Mouse (Mus musculus): ENCODE data around the gene Gng12. TPM values are rescaled to one million over a fixed set of nuclear protein-coding genes. Genes with fewer than 3 reads are reported as not detected.

The Gng12 gene
- total and polyA plus RNA-seq, 2 experiments from 2014 or later: 43.3 to 60.1 TPM

DNA sequence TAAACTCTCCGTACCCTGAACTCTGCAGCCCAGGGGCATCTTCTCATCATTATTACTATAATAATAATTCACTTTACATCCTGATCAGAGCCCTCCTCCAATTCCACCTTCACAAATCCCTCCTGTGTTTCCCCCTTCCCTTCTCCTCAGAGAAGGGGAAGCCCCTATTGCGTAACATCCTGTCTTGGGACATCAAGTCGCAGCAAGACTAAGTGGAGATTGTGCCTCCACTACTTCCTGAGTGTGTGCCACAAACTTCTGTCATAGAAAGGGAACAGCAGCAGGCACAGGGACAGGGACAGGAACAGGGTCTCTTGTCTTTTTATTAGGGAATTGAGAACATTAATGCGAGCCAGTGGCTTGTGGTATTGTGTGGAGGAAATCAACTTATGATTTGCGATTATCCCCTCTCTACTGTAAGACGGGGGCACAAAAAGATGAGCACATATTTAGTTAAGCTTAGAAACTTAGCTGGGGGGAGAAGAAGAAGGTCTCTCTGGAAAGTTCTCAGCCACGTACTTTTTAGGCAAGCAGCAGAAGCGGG lies 173.1 kb downstream of the Gng12 start:
- no peak overlapping the region for H3K4me2 ChIP-seq (ENCODE audit: low read depth, low read length, poor library complexity, severe bottlenecking)
- no peak overlapping the region for H3K9ac ChIP-seq (replicated peaks; ENCODE audit: low read length, poor library complexity, severe bottlenecking)
- H3K4me1 ChIP-seq (ENCODE audit: insufficient read depth, low read length): no peaks in the 10 kb centered on the region
- no peaks in the 10 kb centered on the region for H3K36me3 ChIP-seq (ENCODE audit: insufficient read depth, low read length)
- no peak for TF ChIP-seq CTCF (IDR thresholded peaks at IDR 0.05)
- 87% methylated on average over 8 of the region's 8 CpGs for WGBS
- no peak overlapping the region for H3K27ac ChIP-seq (ENCODE audit: low read depth, low read length)
- H3K9me3 ChIP-seq (ENCODE audit: low read length): no peaks in the 10 kb centered on the region
- DNase-seq (ENCODE audit: low spot score): no peak
- no peak overlapping the region for H3K4me3 ChIP-seq (ENCODE audit: low read depth, low read length)
- no peak for ATAC-seq (ENCODE audit: low FRiP score)
- H3K27me3 ChIP-seq (ENCODE audit: insufficient read depth, low read length): no peaks in the 10 kb centered on the region

GRCm38 (mm10) chr6:67069800-67070315 lies 173.7 kb downstream of the Gng12 start:
- WGBS: 54% methylated on average over 9 of the region's 9 CpGs
- no peak overlapping the region for H3K4me3 ChIP-seq (ENCODE audit: low read depth, low read length)
- no peaks in the 10 kb centered on the region for H3K36me3 ChIP-seq (ENCODE audit: insufficient read depth, low read length)
- no peak overlapping the region for H3K4me2 ChIP-seq (ENCODE audit: low read depth, low read length, poor library complexity, severe bottlenecking)
- H3K27me3 ChIP-seq (ENCODE audit: insufficient read depth, low read length): no peaks in the 10 kb centered on the region
- no peak overlapping the region for H3K27ac ChIP-seq (ENCODE audit: low read depth, low read length)
- no peak for TF ChIP-seq CTCF (IDR thresholded peaks at IDR 0.05)
- H3K4me1 ChIP-seq (ENCODE audit: insufficient read depth, low read length): no peaks in the 10 kb centered on the region
- no peaks in the 10 kb centered on the region for H3K9me3 ChIP-seq (ENCODE audit: low read length)
- H3K9ac ChIP-seq (replicated peaks; ENCODE audit: low read length, poor library complexity, severe bottlenecking): no peak overlapping the region
- ATAC-seq (ENCODE audit: low FRiP score): no peak
- peak; percentile 21 for DNase-seq (ENCODE audit: low spot score)

Other genes starting within 250 kb of the Gng12 start
- not detected in 2 replicates for gene Vmn1r35, start 210.5 kb upstream of the Gng12 start, total RNA-seq (2014; rRNA removed)
- not detected in 2 replicates for gene Vmn1r35, start 210.5 kb upstream of the Gng12 start, polyA plus RNA-seq (2015; fragmentation: Nextera tagmentation; extraction: Ambion mirVana)
- gene Vmn1r36, start 177.2 kb upstream of the Gng12 start, total RNA-seq (2014; rRNA removed): not detected in 2 replicates
- not detected in 2 replicates for gene Vmn1r36, start 177.2 kb upstream of the Gng12 start, polyA plus RNA-seq (2015; fragmentation: Nextera tagmentation; extraction: Ambion mirVana)
- not detected in 2 replicates for gene Vmn1r37, start 167.0 kb upstream of the Gng12 start, total RNA-seq (2014; rRNA removed)
- gene Vmn1r37, start 167.0 kb upstream of the Gng12 start, polyA plus RNA-seq (2015; fragmentation: Nextera tagmentation; extraction: Ambion mirVana): not detected in 2 replicates
- not detected in 2 replicates for gene Vmn1r38, start 113.8 kb upstream of the Gng12 start, total RNA-seq (2014; rRNA removed)
- not detected in 2 replicates for gene Vmn1r38, start 113.8 kb upstream of the Gng12 start, polyA plus RNA-seq (2015; fragmentation: Nextera tagmentation; extraction: Ambion mirVana)
- gene Vmn1r39, start 85.8 kb upstream of the Gng12 start, total RNA-seq (2014; rRNA removed): not detected in 2 replicates
- gene Vmn1r39, start 85.8 kb upstream of the Gng12 start, polyA plus RNA-seq (2015; fragmentation: Nextera tagmentation; extraction: Ambion mirVana): not detected in 2 replicates
- gene Gadd45a, start 141.1 kb downstream of the Gng12 start, total RNA-seq (2014; rRNA removed): 8.6 and 10.2 TPM in 2 replicates
- gene Gadd45a, start 141.1 kb downstream of the Gng12 start, polyA plus RNA-seq (2015; fragmentation: Nextera tagmentation; extraction: Ambion mirVana): 9.6 and 11.2 TPM in 2 replicates